In genomic region chr12:52010630-52010961, GRCm38 (mm10) we compare ENCODE assay signal across 11 mouse cellular contexts. TPM values are rescaled to one million over a fixed set of nuclear protein-coding genes. Genes with fewer than 3 reads are reported as not detected.
DNase-seq lines count a peak whose midpoint lies in the region; ATAC-seq and TF ChIP-seq lines count a peak whose summit lies in the region.
"Had no signal": no experiment of that assay in that cellular context is flagged by ENCODE, and none has a peak within 500 bp of the region (broad histone marks: within the 10 kb centered on the region; RNA-seq: fewer than 3 reads in every experiment).

No protein-coding gene starts in this region.

- no peaks in the 10 kb centered on the region for H3K27me3 ChIP-seq in limb, embryonic 14.5 days (ENCODE audit: control insufficient read depth, insufficient read depth, low read length)
- no peaks in the 10 kb centered on the region for H3K27me3 ChIP-seq in limb, embryonic 10.5 days (ENCODE audit: low read depth, poor library complexity, severe bottlenecking)
- no peaks in the 10 kb centered on the region for H3K27me3 ChIP-seq in forebrain, postnatal 0 days (ENCODE audit: insufficient read depth, low read length)
- no peaks in the 10 kb centered on the region for H3K27me3 ChIP-seq in neural tube, embryonic 13.5 days
- H3K27me3 ChIP-seq: embryonic facial prominence, embryonic 13.5 days; limb, embryonic 12.5 days had no signal

- no peak overlapping the region for H3K4me3 ChIP-seq in limb, embryonic 14.5 days (replicated peaks; ENCODE audit: low read length)
- no peak overlapping the region for H3K4me3 ChIP-seq in limb, embryonic 10.5 days
- H3K4me3 ChIP-seq in forebrain, postnatal 0 days (ENCODE audit: low read depth, low read length) = peak overlapping the region; percentile 38
- H3K4me3 ChIP-seq in neural tube, embryonic 13.5 days = peak overlapping the region; percentile 25
- H3K4me3 ChIP-seq: embryonic facial prominence, embryonic 13.5 days; limb, embryonic 12.5 days had no signal

- TF ChIP-seq POLR2A in limb, embryonic 14.5 days (IDR thresholded peaks at IDR 0.05; ENCODE audit: borderline replicate concordance, extremely low read depth, insufficient read depth, insufficient read length) = no peak

- H3K9me3 ChIP-seq in limb, embryonic 14.5 days (ENCODE audit: control insufficient read depth, low read length) = no peaks in the 10 kb centered on the region
- no peaks in the 10 kb centered on the region for H3K9me3 ChIP-seq in limb, embryonic 10.5 days (replicated peaks)
- no peaks in the 10 kb centered on the region for H3K9me3 ChIP-seq in forebrain, postnatal 0 days (ENCODE audit: low read length)
- no peaks in the 10 kb centered on the region for H3K9me3 ChIP-seq in neural tube, embryonic 13.5 days
- H3K9me3 ChIP-seq: embryonic facial prominence, embryonic 13.5 days; limb, embryonic 12.5 days had no signal

- no peak for ATAC-seq in limb, embryonic 14.5 days (ENCODE audit: low FRiP score, low read depth)
- ATAC-seq in forebrain, postnatal 0 days = no peak
- no peak for ATAC-seq in neural tube, embryonic 13.5 days (ENCODE audit: low read depth)

- peak; percentile 72 for TF ChIP-seq CTCF in forebrain, postnatal 0 days (IDR thresholded peaks at IDR 0.05; ENCODE audit: low read depth)

- H3K4me2 ChIP-seq in limb, embryonic 14.5 days (replicated peaks; ENCODE audit: low read depth, low read length, severe bottlenecking) = no peak overlapping the region
- H3K4me2 ChIP-seq in forebrain, postnatal 0 days (ENCODE audit: low read depth) = peak overlapping the region; percentile 57
- peak overlapping the region; percentile 48 for H3K4me2 ChIP-seq in neural tube, embryonic 13.5 days
- H3K4me2 ChIP-seq: embryonic facial prominence, embryonic 13.5 days; limb, embryonic 12.5 days had no signal

- DNase-seq in limb, embryonic 14.5 days (ENCODE audit: low spot score) = peak; percentile 35
- no peak for DNase-seq in limb, embryonic 10.5 days (ENCODE audit: low spot score)
- DNase-seq in brain, adult 2 months (ENCODE audit: low read depth, low spot score) = peak; percentile 63
- DNase-seq in forebrain, postnatal 0 days = peak; percentile 86
- DNase-seq in urinary bladder, postnatal 25 days (ENCODE audit: low spot score) = no peak
- DNase-seq in adrenal gland, postnatal 36 days = no peak
- no peak for DNase-seq in T-cell, adult 2 months (ENCODE audit: low spot score)

- WGBS in limb, embryonic 14.5 days = 63% methylated on average over 2 of the region's 2 CpGs
- WGBS in limb, embryonic 10.5 days = 68% methylated on average over 2 of the region's 2 CpGs
- WGBS in forebrain, postnatal 0 days = 29% methylated on average over 2 of the region's 2 CpGs
- 52% methylated on average over 2 of the region's 2 CpGs for WGBS in neural tube, embryonic 13.5 days

- H3K27ac ChIP-seq in limb, embryonic 14.5 days (replicated peaks; ENCODE audit: low read depth, low read length) = no peak overlapping the region
- no peak overlapping the region for H3K27ac ChIP-seq in limb, embryonic 10.5 days
- H3K27ac ChIP-seq in forebrain, postnatal 0 days (ENCODE audit: low read depth, low read length) = peak overlapping the region; percentile 40; the same call in 1 of the 2 replicates
- peak overlapping the region; percentile 24; the same call in 1 of the 2 replicates for H3K27ac ChIP-seq in neural tube, embryonic 13.5 days (replicated peaks)
- H3K27ac ChIP-seq: embryonic facial prominence, embryonic 13.5 days; limb, embryonic 12.5 days had no signal

- peaks cover 6% of the 10 kb centered on the region for H3K4me1 ChIP-seq in limb, embryonic 14.5 days (ENCODE audit: control insufficient read depth, insufficient read depth, low read length)
- H3K4me1 ChIP-seq in limb, embryonic 10.5 days = peaks cover 9% of the 10 kb centered on the region
- H3K4me1 ChIP-seq in forebrain, postnatal 0 days (ENCODE audit: insufficient read depth) = no peaks in the 10 kb centered on the region
- peaks cover 10% of the 10 kb centered on the region; the same call in 1 of the 2 replicates for H3K4me1 ChIP-seq in neural tube, embryonic 13.5 days (replicated peaks)

- H3K9ac ChIP-seq in limb, embryonic 14.5 days (ENCODE audit: low read depth, low read length, severe bottlenecking) = no peak overlapping the region
- H3K9ac ChIP-seq in forebrain, postnatal 0 days = peak overlapping the region; percentile 28; the same call in 1 of the 2 replicates
- no peak overlapping the region for H3K9ac ChIP-seq in neural tube, embryonic 13.5 days
- H3K9ac ChIP-seq: embryonic facial prominence, embryonic 13.5 days; limb, embryonic 12.5 days had no signal

- H3K36me3 ChIP-seq in limb, embryonic 14.5 days (ENCODE audit: control insufficient read depth, insufficient read depth, low read length) = no peaks in the 10 kb centered on the region
- no peaks in the 10 kb centered on the region for H3K36me3 ChIP-seq in limb, embryonic 10.5 days
- H3K36me3 ChIP-seq in forebrain, postnatal 0 days (ENCODE audit: insufficient read depth) = no peaks in the 10 kb centered on the region
- H3K36me3 ChIP-seq in neural tube, embryonic 13.5 days = no peaks in the 10 kb centered on the region
- H3K36me3 ChIP-seq: embryonic facial prominence, embryonic 13.5 days; limb, embryonic 12.5 days had no signal

RNA-seq across cellular contexts. Expression of gene Dtd2, which starts 4.3 kb away (rescaled TPM):
- 11.4 and 14.6 TPM in 2 replicates for polyA plus RNA-seq in limb, embryonic 14.5 days (2012; rRNA removed)
- 18.7 and 20.3 TPM in 2 replicates for polyA plus RNA-seq in limb, embryonic 14.5 days (2014; fragmentation: Nextera tagmentation; extraction: Ambion mirVana)
- 21.1 and 21.4 TPM in 2 replicates for polyA plus RNA-seq in limb, embryonic 10.5 days (2016; fragmentation: Nextera tagmentation; extraction: Ambion mirVana)
- 16.3 and 17.9 TPM in 2 replicates for total RNA-seq in forebrain, postnatal 0 days (2014; rRNA removed)
- polyA plus RNA-seq in forebrain, postnatal 0 days (2015; fragmentation: Nextera tagmentation; extraction: Ambion mirVana) = 20.9 and 23.1 TPM in 2 replicates
- 16.0 and 17.9 TPM in 2 replicates for polyA plus RNA-seq in neural tube, embryonic 13.5 days (2015; fragmentation: Nextera tagmentation; extraction: Ambion mirVana)
- 10 to 100 TPM; 14.6 to 29.1 TPM for total RNA-seq in adrenal gland, postnatal 36 days (2021)

RNA-seq across cellular contexts. Expression of gene Gpr33, which starts 17.3 kb away (rescaled TPM):
- polyA plus RNA-seq in limb, embryonic 14.5 days (2012; rRNA removed) = not detected in 2 replicates
- not detected in 2 replicates for polyA plus RNA-seq in limb, embryonic 14.5 days (2014; fragmentation: Nextera tagmentation; extraction: Ambion mirVana)
- polyA plus RNA-seq in limb, embryonic 10.5 days (2016; fragmentation: Nextera tagmentation; extraction: Ambion mirVana) = not detected in 2 replicates
- not detected in 2 replicates for total RNA-seq in forebrain, postnatal 0 days (2014; rRNA removed)
- not detected in 2 replicates for polyA plus RNA-seq in forebrain, postnatal 0 days (2015; fragmentation: Nextera tagmentation; extraction: Ambion mirVana)
- not detected in 2 replicates for polyA plus RNA-seq in neural tube, embryonic 13.5 days (2015; fragmentation: Nextera tagmentation; extraction: Ambion mirVana)
- not detected for total RNA-seq in adrenal gland, postnatal 36 days (2021)
- polyA plus RNA-seq: embryonic facial prominence, embryonic 13.5 days; limb, embryonic 12.5 days; stomach, embryonic 16.5 days had no signal

RNA-seq across cellular contexts. Expression of gene Heatr5a, which starts 39.5 kb away (rescaled TPM):
- polyA plus RNA-seq in limb, embryonic 14.5 days (2012; rRNA removed) = 24.8 and 35.9 TPM in 2 replicates
- polyA plus RNA-seq in limb, embryonic 14.5 days (2014; fragmentation: Nextera tagmentation; extraction: Ambion mirVana) = 14.1 and 14.7 TPM in 2 replicates
- polyA plus RNA-seq in limb, embryonic 10.5 days (2016; fragmentation: Nextera tagmentation; extraction: Ambion mirVana) = 11.3 and 12.7 TPM in 2 replicates
- total RNA-seq in forebrain, postnatal 0 days (2014; rRNA removed) = 14.5 and 15.0 TPM in 2 replicates
- polyA plus RNA-seq in forebrain, postnatal 0 days (2015; fragmentation: Nextera tagmentation; extraction: Ambion mirVana) = 1.3 and 2.0 TPM in 2 replicates
- 5.2 and 5.5 TPM in 2 replicates for polyA plus RNA-seq in neural tube, embryonic 13.5 days (2015; fragmentation: Nextera tagmentation; extraction: Ambion mirVana)
- total RNA-seq in adrenal gland, postnatal 36 days (2021) = 10 to 100 TPM; 22.2 to 22.4 TPM

Comparison
In these comparisons a context has a peak if more than half of its experiments do, and no peak if none do; other contexts are left out.
1. DNase-seq: peak in limb, embryonic 14.5 days (single experiment), brain, adult 2 months (single experiment) and forebrain, postnatal 0 days (single experiment); none in limb, embryonic 10.5 days (single experiment), urinary bladder, postnatal 25 days (single experiment), adrenal gland, postnatal 36 days (0 of 2) and T-cell, adult 2 months (single experiment).
2. H3K27ac ChIP-seq: peak in forebrain, postnatal 0 days (single experiment) and neural tube, embryonic 13.5 days (single experiment); none in limb, embryonic 14.5 days (single experiment) and limb, embryonic 10.5 days (single experiment).
3. H3K4me3 ChIP-seq: peak in forebrain, postnatal 0 days (single experiment) and neural tube, embryonic 13.5 days (single experiment); none in limb, embryonic 14.5 days (single experiment) and limb, embryonic 10.5 days (single experiment).